21 mouse cellular contexts compared by ENCODE assay signal in the genomic region with DNA sequence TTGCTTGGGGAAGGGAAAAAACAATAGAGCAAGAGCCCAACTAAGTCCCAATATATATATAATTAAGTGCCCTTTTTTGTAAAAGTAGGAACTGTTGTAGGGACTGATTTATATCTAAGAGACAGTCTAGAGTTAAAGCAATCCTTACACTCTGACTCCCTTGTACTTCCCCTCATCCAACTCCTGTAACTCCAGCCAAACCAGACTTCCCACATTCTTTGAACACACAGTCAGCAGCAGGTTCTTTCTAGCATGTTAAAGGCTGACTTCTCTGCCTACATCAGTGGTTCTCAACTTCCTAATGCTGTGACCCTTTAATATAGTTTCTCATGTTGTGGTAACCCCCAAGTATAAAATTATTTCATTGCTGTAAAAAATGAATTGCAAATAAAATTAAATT. TPM values are rescaled to one million over a fixed set of nuclear protein-coding genes. Genes with fewer than 3 reads are reported as not detected.
DNase-seq lines count a peak whose midpoint lies in the region; ATAC-seq and TF ChIP-seq lines count a peak whose summit lies in the region.
"Had no signal": no experiment of that assay in that cellular context is flagged by ENCODE, and none has a peak within 500 bp of the region (broad histone marks: within the 10 kb centered on the region; RNA-seq: fewer than 3 reads in every experiment).

No protein-coding gene starts in this region.

- H3K27me3 ChIP-seq in stomach, embryonic 15.5 days (replicated peaks) = no peaks in the 10 kb centered on the region
- H3K27me3 ChIP-seq in thymus, adult 2 months (ENCODE audit: control insufficient read depth, insufficient read depth, low read length) = no peaks in the 10 kb centered on the region
- H3K27me3 ChIP-seq: forebrain, embryonic 15.5 days; liver, embryonic 13.5 days; neural tube, embryonic 15.5 days had no signal

- no peak overlapping the region for H3K4me2 ChIP-seq in stomach, embryonic 15.5 days
- H3K4me2 ChIP-seq: forebrain, embryonic 15.5 days; liver, embryonic 13.5 days; neural tube, embryonic 15.5 days had no signal

- ATAC-seq in stomach, embryonic 15.5 days (ENCODE audit: insufficient read depth, low FRiP score, low read depth) = no peak
- ATAC-seq: forebrain, embryonic 15.5 days had no signal

- no peak for TF ChIP-seq POLR2A in thymus, adult 2 months (IDR thresholded peaks at IDR 0.05; ENCODE audit: control insufficient read depth, extremely low read depth, insufficient read depth, low read length, poor library complexity)

- no peak overlapping the region for H3K9ac ChIP-seq in stomach, embryonic 15.5 days
- H3K9ac ChIP-seq: forebrain, embryonic 15.5 days; liver, embryonic 13.5 days; neural tube, embryonic 15.5 days had no signal

- H3K36me3 ChIP-seq in stomach, embryonic 15.5 days = no peaks in the 10 kb centered on the region
- peaks cover 50% of the 10 kb centered on the region for H3K36me3 ChIP-seq in thymus, adult 2 months (ENCODE audit: control insufficient read depth, insufficient read depth, low read length)

- peak; percentile 17 for DNase-seq in kidney, adult 11 months
- no peak for DNase-seq in kidney, adult 18-20 months
- peak; percentile 67 for DNase-seq in urinary bladder, postnatal 14 days (ENCODE audit: low spot score)
- no peak for DNase-seq in urinary bladder, postnatal 10 days (ENCODE audit: low spot score)
- peak; percentile 78 for DNase-seq in gonadal fat pad, adult 2 months (ENCODE audit: low read depth)
- DNase-seq in thymus, adult 2 months = no peak
- DNase-seq in frontal cortex, postnatal 14 days (ENCODE audit: low spot score in 2 of 2) = no peak
- DNase-seq: adrenal gland, postnatal 14 days; heart, adult 2 months; liver, embryonic 13.5 days; midbrain, embryonic 14.5 days; thymus, postnatal 36 days had no signal

- no peak overlapping the region for H3K4me3 ChIP-seq in stomach, embryonic 15.5 days (replicated peaks)
- H3K4me3 ChIP-seq in thymus, adult 2 months (ENCODE audit: control insufficient read depth, insufficient read depth, low read length) = no peak overlapping the region
- H3K4me3 ChIP-seq: erythroblast, embryonic 14.5 days; forebrain, embryonic 15.5 days; heart, adult 2 months; hindbrain, embryonic 10.5 days; liver, embryonic 13.5 days; myocyte; neural tube, embryonic 15.5 days had no signal

- no peak for TF ChIP-seq CTCF in thymus, adult 2 months (IDR thresholded peaks at IDR 0.05; ENCODE audit: borderline replicate concordance, control insufficient read depth, extremely low read depth, insufficient read depth, low read length, poor library complexity)

- H3K4me1 ChIP-seq in stomach, embryonic 15.5 days = no peaks in the 10 kb centered on the region
- peaks cover 5% of the 10 kb centered on the region for H3K4me1 ChIP-seq in thymus, adult 2 months (replicated peaks; ENCODE audit: control insufficient read depth, insufficient read depth, low read length)
- H3K4me1 ChIP-seq: forebrain, embryonic 15.5 days; hindbrain, embryonic 10.5 days; neural tube, embryonic 15.5 days had no signal

- no peaks in the 10 kb centered on the region for H3K9me3 ChIP-seq in stomach, embryonic 15.5 days
- H3K9me3 ChIP-seq: forebrain, embryonic 15.5 days; hindbrain, embryonic 10.5 days; liver, embryonic 13.5 days; neural tube, embryonic 15.5 days had no signal

- 0 out of 2 replicates have a peak overlapping the region, but pooled peaks have one; percentile 27 for H3K27ac ChIP-seq in stomach, embryonic 15.5 days
- no peak overlapping the region for H3K27ac ChIP-seq in thymus, adult 2 months (ENCODE audit: control insufficient read depth, insufficient read depth, low read length)
- H3K27ac ChIP-seq: forebrain, embryonic 15.5 days; heart, adult 2 months; hindbrain, embryonic 10.5 days; liver, embryonic 13.5 days; neural tube, embryonic 15.5 days had no signal

RNA-seq across cellular contexts. Expression of a gene that starts 34.3 kb away (rescaled TPM):
- 12.2 and 14.1 TPM in 2 replicates for polyA plus RNA-seq in gonadal fat pad, adult 2 months (2012; rRNA removed)
- 12.4 and 13.6 TPM in 2 replicates for polyA plus RNA-seq in stomach, embryonic 15.5 days (2015; fragmentation: Nextera tagmentation; extraction: Ambion mirVana)
- 132 and 194 TPM in 2 replicates for polyA plus RNA-seq in thymus, adult 2 months (2012; rRNA removed)

RNA-seq across cellular contexts. Expression of a gene that starts 40.9 kb away (rescaled TPM):
- polyA plus RNA-seq in gonadal fat pad, adult 2 months (2012; rRNA removed) = 6.6 and 6.9 TPM in 2 replicates
- polyA plus RNA-seq in stomach, embryonic 15.5 days (2015; fragmentation: Nextera tagmentation; extraction: Ambion mirVana) = 0.23 TPM in 1 of 2 replicates, not detected in the other
- 6.1 and 13.0 TPM in 2 replicates for polyA plus RNA-seq in thymus, adult 2 months (2012; rRNA removed)
- polyA plus RNA-seq: erythroblast, embryonic 14.5 days; hindbrain, embryonic 10.5 days; large intestine, adult 2 months; liver, embryonic 13.5 days; midbrain, embryonic 14.5 days; myocyte; neural tube, embryonic 15.5 days had no signal

RNA-seq across cellular contexts. Expression of a gene that starts 51.7 kb away (rescaled TPM):
- polyA plus RNA-seq in gonadal fat pad, adult 2 months (2012; rRNA removed) = 1.4 and 2.3 TPM in 2 replicates
- 2.5 and 2.9 TPM in 2 replicates for polyA plus RNA-seq in stomach, embryonic 15.5 days (2015; fragmentation: Nextera tagmentation; extraction: Ambion mirVana)
- polyA plus RNA-seq in thymus, adult 2 months (2012; rRNA removed) = 0.55 and 0.59 TPM in 2 replicates
- polyA plus RNA-seq: C2C12; erythroblast, embryonic 14.5 days; hindbrain, embryonic 10.5 days; testis, adult 2 months had no signal

Comparison
In these comparisons a context has a peak if more than half of its experiments do, and no peak if none do; other contexts are left out.
1. DNase-seq: peak in kidney, adult 11 months (single experiment), urinary bladder, postnatal 14 days (single experiment) and gonadal fat pad, adult 2 months (single experiment); none in kidney, adult 18-20 months (single experiment), urinary bladder, postnatal 10 days (single experiment), thymus, adult 2 months (single experiment) and frontal cortex, postnatal 14 days (0 of 2).